Mouse (Mus musculus) heart, postnatal 14 days (tissue): ENCODE results near the gene Erp27. TPM values are rescaled to one million over a fixed set of nuclear protein-coding genes. Genes with fewer than 3 reads are reported as not detected.
"Not testable (repeated sequence)": the region's sequence is repeated elsewhere in the genome, so short reads cannot be mapped to it uniquely, and the experiment has no call there.

Experiments used
- DNase-seq, 2 experiments: peaks; one replicate each; pipeline ENCODE4 v3.0.0; 2021 to 2022
- intact Hi-C: fragments of 180-260 bp; cut with DNase I; formaldehyde crosslinking; loops from one replicate; pipeline ENCODE4 v1.15.1; 2025
- long read RNA-seq, 2 experiments: library from polyadenylated mRNA; stranded (forward); transcript quantifications; one replicate each; pipeline ENCODE4 v2.0.0; 2021
- total RNA-seq, 2 experiments: library from RNA; stranded (reverse); gene quantifications; 2 replicates each; pipeline ENCODE4 v1.2.3; 2021

Erp27 gene
- total RNA-seq = under 1 TPM in 1 of 2 experiments, not detected in 1; 0.17 TPM
- long read RNA-seq, experiment 1 = 0 reads
- long read RNA-seq, experiment 2 = 0 reads

GRCm38 (mm10) chr6:136922080-136922479 is at the start of gene Erp27:
TSS of gene Erp27 (minus strand) at chr6:136922180.
- no peak for DNase-seq
- intact Hi-C loops = loop anchor here (5.0 kb wide), 1 partner anchor 45 kb away; no protein-coding TSS in a partner anchor

- intact Hi-C loops = loop anchor here (5.0 kb wide), 2 partner anchors 47 to 107 kb away; partner anchors contain the start of genes Erp27 and Pde6h
- not testable (repeated sequence) for DNase-seq
Measured at GRCm38 (mm10) chr6:136968877-136969276, 46.9 kb upstream of the Erp27 start.

GRCm38 (mm10) chr6:136967466-136967865 is 45.5 kb upstream of the Erp27 start:
- intact Hi-C loops = loop anchor here (5.0 kb wide), 2 partner anchors 45 to 105 kb away; partner anchors contain the start of genes Erp27 and Pde6h
- DNase-seq = no peak

- DNase-seq = no peak
- intact Hi-C loops = loop anchor here (5.0 kb wide), 2 partner anchors 44 to 104 kb away; partner anchors contain the start of genes Erp27 and Pde6h
Measured at GRCm38 (mm10) chr6:136965912-136966311, 43.9 kb upstream of the Erp27 start.

GRCm38 (mm10) chr6:136964609-136965510 is 42.9 kb upstream of the Erp27 start:
- DNase-seq = no peak
- intact Hi-C loops = loop anchor here (5.0 kb wide), 2 partner anchors 43 to 103 kb away; partner anchors contain the start of genes Erp27 and Pde6h

- intact Hi-C loops = no loop called here
- no peak for DNase-seq
Measured at GRCm38 (mm10) chr6:136962957-136963356, 41.0 kb upstream of the Erp27 start.

- no peak for DNase-seq
- intact Hi-C loops = no loop called here
Measured at GRCm38 (mm10) chr6:136959131-136959530, 37.2 kb upstream of the Erp27 start.

GRCm38 (mm10) chr6:136957062-136957461 is 35.1 kb upstream of the Erp27 start:
- intact Hi-C loops = no loop called here
- no peak for DNase-seq

- DNase-seq = no peak
- intact Hi-C loops = no loop called here
Measured at GRCm38 (mm10) chr6:136955240-136955639, 33.3 kb upstream of the Erp27 start.

GRCm38 (mm10) chr6:136954715-136955114 is 32.7 kb upstream of the Erp27 start:
- intact Hi-C loops = no loop called here
- no peak for DNase-seq

GRCm38 (mm10) chr6:136954192-136954591 is 32.2 kb upstream of the Erp27 start:
- intact Hi-C loops = no loop called here

GRCm38 (mm10) chr6:136952930-136953329 is 30.9 kb upstream of the Erp27 start:
- intact Hi-C loops = no loop called here
- no peak for DNase-seq

More at GRCm38 (mm10) chr6:136954192-136954591, 32.2 kb upstream of the Erp27 start:
- DNase-seq = no peak

- intact Hi-C loops = no loop called here
Measured at GRCm38 (mm10) chr6:136950171-136950570, 28.2 kb upstream of the Erp27 start.

GRCm38 (mm10) chr6:136947716-136948115 is 25.7 kb upstream of the Erp27 start:
- intact Hi-C loops = no loop called here
- DNase-seq = no peak

More at GRCm38 (mm10) chr6:136950171-136950570, 28.2 kb upstream of the Erp27 start:
- no peak for DNase-seq

- intact Hi-C loops = no loop called here
- no peak for DNase-seq
Measured at GRCm38 (mm10) chr6:136946943-136947342, 25.0 kb upstream of the Erp27 start.

GRCm38 (mm10) chr6:136946241-136946640 is 24.3 kb upstream of the Erp27 start:
- DNase-seq = no peak
- intact Hi-C loops = no loop called here

- DNase-seq = no peak
- intact Hi-C loops = no loop called here
Measured at GRCm38 (mm10) chr6:136944511-136944910, 22.5 kb upstream of the Erp27 start.

- intact Hi-C loops = no loop called here
- DNase-seq = no peak
Measured at GRCm38 (mm10) chr6:136943392-136943791, 21.4 kb upstream of the Erp27 start.

GRCm38 (mm10) chr6:136942280-136942679 is 20.3 kb upstream of the Erp27 start:
- intact Hi-C loops = no loop called here
- DNase-seq = no peak

- intact Hi-C loops = no loop called here
- peak; percentile 30 to 37 for DNase-seq
Measured at GRCm38 (mm10) chr6:136941051-136942021, 19.4 kb upstream of the Erp27 start, which contains the start of gene Arhgdib. TSS of gene Arhgdib (minus strand) at chr6:136941899.
